Mouse (Mus musculus) limb, embryonic 15.5 days (tissue): ENCODE results near the gene Cfap73. TPM values are rescaled to one million over a fixed set of nuclear protein-coding genes. Genes with fewer than 3 reads are reported as not detected.

Experiments used
- ATAC-seq: fragments of 200-750 bp; cut with Nextera tagmentation; 2 replicates; pipeline ENCODE4 v1.8.0; 2017; ENCODE audit warnings: low read depth, moderate TSS enrichment; ENCODE audit not compliant: insufficient number of reproducible peaks, low FRiP score, low TSS enrichment
- H3K27ac ChIP-seq: fragments of 300-500 bp; sonication (generic); 2 replicates; pipeline ENCODE4 v1.5.1; 2015; ENCODE audit warnings: moderate library complexity, mild to moderate bottlenecking, inconsistent platforms
- H3K27me3 ChIP-seq: fragments of 300-500 bp; sonication (generic); 2 replicates; pipeline ENCODE4 v1.6.1; 2015; ENCODE audit warnings: inconsistent platforms
- H3K36me3 ChIP-seq: fragments of 300-500 bp; sonication (generic); 2 replicates; pipeline ENCODE4 v1.6.1; 2015; ENCODE audit warnings: inconsistent platforms
- H3K4me1 ChIP-seq: fragments of 300-500 bp; sonication (generic); 2 replicates; pipeline ENCODE4 v1.6.1; 2015; ENCODE audit warnings: inconsistent platforms
- H3K4me2 ChIP-seq: fragments of 300-500 bp; sonication (generic); 2 replicates; pipeline ENCODE4 v1.6.1; 2015; ENCODE audit warnings: mild to moderate bottlenecking, inconsistent platforms
- H3K4me3 ChIP-seq: fragments of 300-500 bp; sonication (generic); 2 replicates; pipeline ENCODE4 v1.5.1; 2015; ENCODE audit warnings: mild to moderate bottlenecking, inconsistent platforms
- H3K9ac ChIP-seq: fragments of 300-500 bp; sonication (generic); 2 replicates; pipeline ENCODE4 v1.6.1; 2015; ENCODE audit warnings: inconsistent platforms
- H3K9me3 ChIP-seq: fragments of 300-500 bp; sonication (generic); 2 replicates; pipeline ENCODE4 v1.6.1; 2016; ENCODE audit warnings: inconsistent platforms
- WGBS: fragments of 180-500 bp; shearing (Covaris S2); methylation state at CpG from one replicate; pipeline ENCODE4 v1.1.7; 2015; 5-methylcytosine and 5-hydroxymethylcytosine counted together
- polyA plus RNA-seq: library from polyadenylated mRNA; unstranded; fragments of >200 nt; fragmentation: Nextera tagmentation; extraction: Ambion mirVana; gene quantifications from 2 replicates; pipeline ENCODE4 v1.2.1, GENCODE M21; 2015

Cfap73 gene
- polyA plus RNA-seq, 1 experiment from 2014 or later, result not detected

- Histone ChIP-seq H3K4me3 (no peak overlapping the region), H3K27me3 (peaks cover 31% of the 10 kb centered on the region), H3K4me2 (no peak overlapping the region), H3K36me3 (no peaks in the 10 kb centered on the region), H3K27ac (no peak overlapping the region), H3K4me1 (peaks cover 13% of the 10 kb centered on the region), H3K9me3 (no peaks in the 10 kb centered on the region), H3K9ac (no peak overlapping the region)
- ATAC-seq, result no peak
- WGBS, result 70% methylated on average over 3 of the region's 3 CpGs
Observed at GRCm38 (mm10) chr5:120644227-120644626, 10.2 kb upstream of the Cfap73 start.

- H3K36me3 ChIP-seq, result no peaks in the 10 kb centered on the region
- 67% methylated on average over 14 of the region's 14 CpGs for WGBS
- H3K9me3 ChIP-seq, result no peaks in the 10 kb centered on the region
- peaks cover 24% of the 10 kb centered on the region for H3K27me3 ChIP-seq
- no peak overlapping the region for H3K4me2 ChIP-seq
- no peak for ATAC-seq
- no peak overlapping the region for H3K27ac ChIP-seq
- peaks cover 6% of the 10 kb centered on the region for H3K4me1 ChIP-seq
- no peak overlapping the region for H3K9ac ChIP-seq
- no peak overlapping the region for H3K4me3 ChIP-seq
Observed at GRCm38 (mm10) chr5:120643365-120644085, 9.5 kb upstream of the Cfap73 start.

GRCm38 (mm10) chr5:120640094-120640493 is 6.1 kb upstream of the Cfap73 start:
- H3K9me3 ChIP-seq, result no peaks in the 10 kb centered on the region
- H3K36me3 ChIP-seq, result no peaks in the 10 kb centered on the region
- no peak overlapping the region for H3K4me2 ChIP-seq
- peaks cover 3% of the 10 kb centered on the region; the same call in 1 of the 2 replicates for H3K4me1 ChIP-seq
- no peak overlapping the region for H3K27ac ChIP-seq
- 85% methylated on average over 7 of the region's 7 CpGs for WGBS
- H3K4me3 ChIP-seq, result no peak overlapping the region
- H3K27me3 ChIP-seq, result no peaks in the 10 kb centered on the region
- no peak overlapping the region for H3K9ac ChIP-seq
- no peak for ATAC-seq

GRCm38 (mm10) chr5:120635633-120636032 is 1.6 kb upstream of the Cfap73 start:
- ATAC-seq, result no peak
- Histone ChIP-seq H3K4me2 (no peak overlapping the region), H3K27ac (no peak overlapping the region), H3K4me3 (no peak overlapping the region), H3K9ac (no peak overlapping the region), H3K4me1 (peaks cover 4% of the 10 kb centered on the region; the same call in 1 of the 2 replicates), H3K27me3 (peaks cover 11% of the 10 kb centered on the region; the same call in 1 of the 2 replicates), H3K36me3 (no peaks in the 10 kb centered on the region), H3K9me3 (no peaks in the 10 kb centered on the region)
- WGBS, result 75% methylated on average over 5 of the region's 5 CpGs

GRCm38 (mm10) chr5:120634860-120635259 is 825 bp upstream of the Cfap73 start:
- peaks cover 18% of the 10 kb centered on the region; the same call in 1 of the 2 replicates for H3K27me3 ChIP-seq
- no peaks in the 10 kb centered on the region for H3K36me3 ChIP-seq
- no peak overlapping the region for H3K4me3 ChIP-seq
- WGBS, result 45% methylated on average over 5 of the region's 5 CpGs
- no peak overlapping the region for H3K27ac ChIP-seq
- ATAC-seq, result no peak
- no peak overlapping the region for H3K4me2 ChIP-seq
- H3K9ac ChIP-seq, result no peak overlapping the region
- peaks cover 4% of the 10 kb centered on the region; the same call in 1 of the 2 replicates for H3K4me1 ChIP-seq
- no peaks in the 10 kb centered on the region for H3K9me3 ChIP-seq

- Histone ChIP-seq H3K27me3 (peaks cover 23% of the 10 kb centered on the region; the same call in 1 of the 2 replicates), H3K9ac (no peak overlapping the region), H3K36me3 (peaks cover 12% of the 10 kb centered on the region), H3K4me3 (no peak overlapping the region), H3K27ac (no peak overlapping the region), H3K4me2 (no peak overlapping the region), H3K4me1 (peaks cover 10% of the 10 kb centered on the region; the same call in 1 of the 2 replicates), H3K9me3 (no peaks in the 10 kb centered on the region)
- 85% methylated on average over 5 of the region's 5 CpGs for WGBS
- no peak for ATAC-seq
Observed at GRCm38 (mm10) chr5:120631892-120632291, 2.1 kb downstream of the Cfap73 start.

GRCm38 (mm10) chr5:120631128-120631527 is 2.9 kb downstream of the Cfap73 start:
- Histone ChIP-seq H3K4me2 (0 out of 2 replicates have a peak overlapping the region, but pooled peaks have one; percentile 12), H3K27me3 (peaks cover 23% of the 10 kb centered on the region; the same call in 1 of the 2 replicates), H3K4me3 (no peak overlapping the region), H3K27ac (no peak overlapping the region), H3K36me3 (peaks cover 20% of the 10 kb centered on the region), H3K4me1 (peaks cover 10% of the 10 kb centered on the region; the same call in 1 of the 2 replicates), H3K9ac (no peak overlapping the region), H3K9me3 (no peaks in the 10 kb centered on the region)
- WGBS, result 5% methylated on average over 29 of the region's 29 CpGs
- ATAC-seq, result no peak

- Histone ChIP-seq H3K4me3 (no peak overlapping the region), H3K36me3 (peaks cover 44% of the 10 kb centered on the region), H3K4me1 (peaks cover 10% of the 10 kb centered on the region; the same call in 1 of the 2 replicates), H3K4me2 (no peak overlapping the region), H3K9me3 (no peaks in the 10 kb centered on the region), H3K27me3 (peaks cover 23% of the 10 kb centered on the region; the same call in 1 of the 2 replicates), H3K9ac (no peak overlapping the region), H3K27ac (no peak overlapping the region)
- 44% methylated on average over 7 of the region's 7 CpGs for WGBS
- no peak for ATAC-seq
Observed at GRCm38 (mm10) chr5:120628624-120629023, 5.4 kb downstream of the Cfap73 start.

GRCm38 (mm10) chr5:120627515-120628300 is 6.3 kb downstream of the Cfap73 start:
- Histone ChIP-seq H3K27me3 (peaks cover 23% of the 10 kb centered on the region; the same call in 1 of the 2 replicates), H3K4me3 (no peak overlapping the region), H3K9ac (no peak overlapping the region), H3K27ac (0 out of 2 replicates have a peak overlapping the region, but pooled peaks have one; percentile 17), H3K36me3 (peaks cover 53% of the 10 kb centered on the region), H3K4me2 (no peak overlapping the region), H3K9me3 (no peaks in the 10 kb centered on the region), H3K4me1 (peaks cover 10% of the 10 kb centered on the region; the same call in 1 of the 2 replicates)
- ATAC-seq, result no peak
- 85% methylated on average over 15 of the region's 15 CpGs for WGBS

- H3K27me3 ChIP-seq, result peaks cover 16% of the 10 kb centered on the region; the same call in 1 of the 2 replicates
- WGBS, result 30% methylated on average over 19 of the region's 19 CpGs
- ATAC-seq, result 0 out of 2 replicates have a peak, but pooled peaks have one; percentile 6
- H3K9ac ChIP-seq, result no peak overlapping the region
- H3K4me3 ChIP-seq, result no peak overlapping the region
- H3K9me3 ChIP-seq, result no peaks in the 10 kb centered on the region
- no peak overlapping the region for H3K27ac ChIP-seq
- H3K36me3 ChIP-seq, result peaks cover 66% of the 10 kb centered on the region
- H3K4me1 ChIP-seq, result peaks cover 21% of the 10 kb centered on the region
- no peak overlapping the region for H3K4me2 ChIP-seq
Observed at GRCm38 (mm10) chr5:120626399-120626798, 7.6 kb downstream of the Cfap73 start.

GRCm38 (mm10) chr5:120624427-120624826 is 9.6 kb downstream of the Cfap73 start:
- Histone ChIP-seq H3K27me3 (0 out of 2 replicates have a peak, but pooled peaks cover 1% of the 10 kb centered on the region), H3K9ac (no peak overlapping the region), H3K9me3 (no peaks in the 10 kb centered on the region), H3K4me2 (no peak overlapping the region), H3K4me1 (peaks cover 17% of the 10 kb centered on the region), H3K36me3 (peaks cover 86% of the 10 kb centered on the region), H3K27ac (no peak overlapping the region), H3K4me3 (no peak overlapping the region)
- 92% methylated on average over 10 of the region's 10 CpGs for WGBS
- ATAC-seq, result no peak
